ENCODE assay signal across 22 mouse cellular contexts in the genomic region with DNA sequence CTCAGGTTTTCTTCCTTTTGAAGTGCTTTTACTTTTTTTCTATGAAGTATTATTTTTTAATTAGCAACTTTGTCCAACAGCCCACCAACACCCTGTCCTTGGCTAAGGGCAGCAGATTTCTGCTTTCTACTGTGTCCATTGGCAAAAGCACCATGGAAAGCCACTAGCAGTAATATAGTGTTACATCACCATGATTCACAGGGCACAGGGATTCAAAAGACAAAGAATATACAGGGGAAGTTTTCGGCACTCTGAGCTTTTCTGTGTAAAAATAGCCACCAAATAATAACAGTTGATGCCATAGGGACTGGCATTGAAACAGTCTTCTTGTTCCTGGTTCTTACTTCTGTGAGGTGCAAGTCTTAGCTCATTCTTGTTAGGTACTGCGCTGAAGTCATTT.
A peak's percentile ranks its signal among the peaks of the same experiment; 100 is the strongest.
DNase-seq lines count a peak whose midpoint lies in the region; ATAC-seq lines count a peak whose summit lies in the region.
"Had no signal": no experiment of that assay in that cellular context is flagged by ENCODE, and none has a peak within 500 bp of the region (broad histone marks: within the 10 kb centered on the region; RNA-seq: fewer than 3 reads in every experiment).

No protein-coding gene starts in this region.

- no peak overlapping the region for H3K27ac ChIP-seq in heart, embryonic 12.5 days (ENCODE audit: poor library complexity, severe bottlenecking)
- H3K27ac ChIP-seq in embryonic facial prominence, embryonic 13.5 days = peak overlapping the region; percentile 57
- peak overlapping the region; percentile 26; the same call in 1 of the 2 replicates for H3K27ac ChIP-seq in limb, embryonic 10.5 days
- H3K27ac ChIP-seq in limb, embryonic 15.5 days = peak overlapping the region; percentile 72; the same call in 1 of the 2 replicates
- H3K27ac ChIP-seq: forebrain, embryonic 12.5 days; heart, embryonic 10.5 days; heart, embryonic 15.5 days; hindbrain, embryonic 13.5 days; hindbrain, postnatal 0 days had no signal

- H3K36me3 ChIP-seq in heart, embryonic 12.5 days = no peaks in the 10 kb centered on the region
- H3K36me3 ChIP-seq in embryonic facial prominence, embryonic 13.5 days = no peaks in the 10 kb centered on the region
- H3K36me3 ChIP-seq in limb, embryonic 10.5 days = no peaks in the 10 kb centered on the region
- no peaks in the 10 kb centered on the region for H3K36me3 ChIP-seq in limb, embryonic 15.5 days
- H3K36me3 ChIP-seq: forebrain, embryonic 12.5 days; heart, embryonic 10.5 days; heart, embryonic 15.5 days; hindbrain, embryonic 13.5 days had no signal

- H3K4me2 ChIP-seq in heart, embryonic 12.5 days = no peak overlapping the region
- H3K4me2 ChIP-seq in embryonic facial prominence, embryonic 13.5 days = no peak overlapping the region
- H3K4me2 ChIP-seq in limb, embryonic 15.5 days = no peak overlapping the region
- H3K4me2 ChIP-seq: forebrain, embryonic 12.5 days; heart, embryonic 15.5 days; hindbrain, embryonic 13.5 days had no signal

- H3K27me3 ChIP-seq in heart, embryonic 12.5 days (replicated peaks) = no peaks in the 10 kb centered on the region
- H3K27me3 ChIP-seq in embryonic facial prominence, embryonic 13.5 days = no peaks in the 10 kb centered on the region
- H3K27me3 ChIP-seq in limb, embryonic 10.5 days (ENCODE audit: low read depth, poor library complexity, severe bottlenecking) = no peaks in the 10 kb centered on the region
- H3K27me3 ChIP-seq in limb, embryonic 15.5 days = no peaks in the 10 kb centered on the region
- H3K27me3 ChIP-seq: CH12.LX; forebrain, embryonic 12.5 days; heart, embryonic 15.5 days; hindbrain, embryonic 13.5 days had no signal

- no peak overlapping the region for H3K9ac ChIP-seq in heart, embryonic 12.5 days
- H3K9ac ChIP-seq in embryonic facial prominence, embryonic 13.5 days = no peak overlapping the region
- H3K9ac ChIP-seq in limb, embryonic 15.5 days = no peak overlapping the region
- H3K9ac ChIP-seq: forebrain, embryonic 12.5 days; heart, embryonic 15.5 days; hindbrain, embryonic 13.5 days had no signal

- no peaks in the 10 kb centered on the region for H3K4me1 ChIP-seq in heart, embryonic 12.5 days (replicated peaks)
- H3K4me1 ChIP-seq in embryonic facial prominence, embryonic 13.5 days = peaks cover 37% of the 10 kb centered on the region
- peaks cover 20% of the 10 kb centered on the region for H3K4me1 ChIP-seq in limb, embryonic 10.5 days
- peaks cover 23% of the 10 kb centered on the region for H3K4me1 ChIP-seq in limb, embryonic 15.5 days
- H3K4me1 ChIP-seq: forebrain, embryonic 12.5 days; heart, embryonic 10.5 days; heart, embryonic 15.5 days had no signal

- DNase-seq in heart, adult 11 months = peak; percentile 22
- no peak for DNase-seq in limb, embryonic 10.5 days (ENCODE audit: low spot score)
- no peak for DNase-seq in ovary, postnatal 36 days (ENCODE audit: low spot score)
- DNase-seq: adrenal gland, postnatal 10 days; cerebellum, adult 11 months; cerebellum, adult 8-10 months; cerebellum, postnatal 14 days; gastrocnemius, postnatal 36 days; heart, adult 18-20 months; heart, postnatal 14 days; kidney, adult 11 months had no signal

- H3K9me3 ChIP-seq in heart, embryonic 12.5 days (replicated peaks) = peaks cover 24% of the 10 kb centered on the region
- no peaks in the 10 kb centered on the region for H3K9me3 ChIP-seq in embryonic facial prominence, embryonic 13.5 days
- H3K9me3 ChIP-seq in limb, embryonic 10.5 days (replicated peaks) = peaks cover 3% of the 10 kb centered on the region; the same call in 1 of the 2 replicates
- no peaks in the 10 kb centered on the region for H3K9me3 ChIP-seq in limb, embryonic 15.5 days
- H3K9me3 ChIP-seq: heart, embryonic 15.5 days; hindbrain, embryonic 13.5 days had no signal

- ATAC-seq in heart, embryonic 12.5 days (ENCODE audit: insufficient number of reproducible peaks, low FRiP score) = no peak
- no peak for ATAC-seq in embryonic facial prominence, embryonic 13.5 days (ENCODE audit: insufficient number of reproducible peaks, insufficient read depth, low FRiP score, low TSS enrichment, low read depth)
- no peak for ATAC-seq in limb, embryonic 15.5 days (ENCODE audit: insufficient number of reproducible peaks, low FRiP score, low TSS enrichment, low read depth)
- no peak for ATAC-seq in megakaryocyte-erythroid progenitor cell, adult 5-6 weeks (replicated peaks; ENCODE audit: low FRiP score, low TSS enrichment, poor library complexity, severe bottlenecking)
- no peak for ATAC-seq in erythroid progenitor cell, adult 5-6 weeks (replicated peaks; ENCODE audit: low FRiP score, poor library complexity, severe bottlenecking)
- ATAC-seq: hindbrain, postnatal 0 days had no signal

- 88% methylated on average over 2 of the region's 2 CpGs for WGBS in heart, embryonic 12.5 days
- WGBS in embryonic facial prominence, embryonic 13.5 days = 62% methylated on average over 2 of the region's 2 CpGs
- 97% methylated on average over 2 of the region's 2 CpGs for WGBS in limb, embryonic 10.5 days
- WGBS in limb, embryonic 15.5 days = 66% methylated on average over 2 of the region's 2 CpGs

- H3K4me3 ChIP-seq in heart, embryonic 12.5 days = no peak overlapping the region
- H3K4me3 ChIP-seq in embryonic facial prominence, embryonic 13.5 days = no peak overlapping the region
- no peak overlapping the region for H3K4me3 ChIP-seq in limb, embryonic 10.5 days
- H3K4me3 ChIP-seq in limb, embryonic 15.5 days = no peak overlapping the region
- H3K4me3 ChIP-seq: forebrain, embryonic 12.5 days; heart, embryonic 10.5 days; heart, embryonic 15.5 days; hindbrain, embryonic 13.5 days had no signal
